Mouse (Mus musculus): ENCODE measurements around the gene Hist1h3c.
A peak's percentile ranks its signal among the peaks of the same experiment; 100 is the strongest.

Gene Hist1h3c

GRCm38 (mm10) chr13:23757211-23757773, 11.9 kb upstream of the Hist1h3c start:
- DNase-seq (ENCODE audit: low spot score), result no peak

DNA sequence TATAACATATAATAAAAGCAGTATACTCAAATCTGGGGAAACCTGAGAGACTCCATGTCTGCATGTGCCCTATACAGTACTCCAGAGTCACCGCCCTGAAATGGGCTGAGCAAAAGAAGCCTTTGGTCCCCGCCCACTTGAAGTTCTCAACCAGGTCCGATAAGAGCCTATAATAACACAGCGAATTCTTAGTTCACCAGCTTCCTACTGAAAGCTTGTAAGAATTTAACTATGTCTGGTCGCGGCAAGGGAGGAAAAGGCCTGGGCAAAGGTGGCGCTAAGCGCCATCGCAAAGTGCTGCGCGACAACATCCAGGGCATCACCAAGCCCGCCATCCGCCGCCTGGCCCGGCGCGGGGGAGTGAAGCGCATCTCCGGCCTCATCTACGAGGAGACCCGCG, 11.4 kb upstream of the Hist1h3c start, which contains the start of gene Hist1h4b:
TSS of gene Hist1h4b (plus strand) at position 224 of the 400 bp plus-strand sequence.
- DNase-seq (ENCODE audit: low spot score), result peak; percentile 98

DNA sequence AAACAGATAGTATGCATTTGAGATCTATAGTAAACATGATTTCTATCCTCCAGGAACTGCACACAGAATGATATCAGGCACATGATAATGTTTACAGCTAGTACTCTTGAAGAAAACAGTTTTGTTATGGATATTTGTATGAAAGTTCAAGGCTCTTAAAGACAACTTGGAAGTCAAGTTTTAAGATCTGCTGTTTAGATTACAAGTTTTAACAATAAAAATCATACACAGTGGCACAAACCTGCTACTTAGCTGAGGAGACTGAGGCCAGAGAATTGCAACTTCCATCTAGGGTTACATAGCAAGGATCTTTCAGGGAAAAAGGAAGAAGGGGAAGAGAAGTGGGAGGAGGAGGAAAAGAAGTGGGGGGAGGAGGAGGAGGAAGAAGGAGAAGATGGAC, 9.6 kb upstream of the Hist1h3c start:
- no peak for DNase-seq (ENCODE audit: low spot score)

DNA sequence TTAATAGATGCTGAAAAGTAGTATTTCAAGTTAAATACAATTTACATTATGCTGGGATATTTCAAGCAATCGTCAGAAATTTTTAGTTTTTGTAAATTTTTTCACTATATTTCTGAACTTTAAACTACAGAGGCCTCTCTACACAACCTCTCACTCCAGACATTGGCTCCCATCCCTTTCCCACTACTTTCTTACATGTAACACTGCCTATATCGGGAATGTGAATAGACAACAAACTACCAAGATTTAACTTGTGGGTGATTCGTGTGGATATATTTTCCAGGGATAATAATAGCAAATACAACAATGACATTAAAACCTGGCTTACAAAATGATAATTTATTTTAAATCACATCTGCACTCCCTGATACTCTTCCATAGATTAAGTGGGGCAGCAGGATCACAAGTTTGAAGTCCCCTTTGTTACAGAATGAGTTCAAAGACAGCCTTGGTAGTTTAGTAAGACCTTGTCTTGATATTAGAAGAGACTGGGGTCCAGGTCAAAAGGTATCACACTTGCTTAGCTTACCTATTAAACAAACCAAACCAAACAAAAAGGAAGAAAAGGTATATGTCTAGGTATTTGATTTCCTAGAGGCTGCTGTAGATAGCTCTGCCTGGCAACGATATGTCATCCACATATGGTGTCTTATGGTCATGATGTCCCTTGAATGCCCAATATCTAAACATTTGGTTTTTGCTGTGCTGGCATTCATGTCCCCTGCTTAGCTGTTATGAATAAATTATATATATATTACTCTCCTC, 8.1 kb upstream of the Hist1h3c start:
- DNase-seq (ENCODE audit: low spot score), result peak; percentile 38

DNA sequence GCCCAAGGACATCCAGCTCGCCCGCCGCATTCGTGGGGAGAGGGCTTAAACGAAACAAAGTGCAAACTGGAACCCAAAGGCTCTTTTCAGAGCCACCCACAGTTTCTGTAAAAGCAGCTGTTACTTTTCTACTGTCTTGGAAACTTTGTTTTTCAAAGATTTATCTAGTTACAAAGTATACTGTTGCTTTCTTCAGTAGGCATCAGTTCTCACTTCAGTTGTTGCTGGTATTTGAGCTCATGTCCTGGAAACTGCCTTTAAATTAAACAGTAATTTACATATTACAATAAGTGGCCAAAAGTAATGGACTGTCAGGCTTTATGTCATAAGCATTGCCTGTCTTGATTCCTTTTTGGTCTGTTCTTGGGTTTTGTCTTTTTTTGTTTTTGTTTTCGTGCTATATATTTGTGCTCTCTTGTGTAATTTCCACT, 7.4 kb upstream of the Hist1h3c start:
- DNase-seq (ENCODE audit: low spot score), result peak; percentile 59

DNA sequence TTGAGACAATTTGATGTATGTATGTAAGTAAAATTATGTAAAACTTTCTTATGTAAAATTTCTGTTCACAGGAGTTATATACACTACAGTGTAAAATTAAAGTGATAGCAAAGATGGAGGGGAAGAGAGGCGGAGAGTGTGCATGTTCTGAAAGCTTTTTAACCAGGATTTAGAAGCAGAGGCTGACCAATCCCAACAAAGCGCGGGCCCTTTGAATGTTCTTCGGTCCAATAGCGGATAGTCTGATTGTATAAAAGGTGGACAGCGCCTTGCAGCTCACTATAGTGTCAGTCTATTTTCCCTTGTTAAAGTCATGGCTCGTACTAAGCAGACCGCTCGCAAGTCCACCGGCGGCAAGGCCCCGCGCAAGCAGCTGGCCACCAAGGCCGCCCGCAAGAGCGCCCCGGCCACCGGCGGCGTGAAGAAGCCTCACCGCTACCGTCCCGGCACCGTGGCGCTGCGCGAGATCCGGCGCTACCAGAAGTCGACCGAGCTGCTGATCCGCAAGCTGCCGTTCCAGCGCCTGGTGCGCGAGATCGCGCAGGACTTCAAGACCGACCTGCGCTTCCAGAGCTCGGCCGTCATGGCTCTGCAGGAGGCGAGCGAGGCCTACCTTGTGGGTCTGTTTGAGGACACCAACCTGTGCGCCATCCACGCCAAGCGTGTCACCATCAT, 6.8 kb upstream of the Hist1h3c start, which contains the start of gene Hist1h3b:
TSS of gene Hist1h3b (plus strand) at position 201 of the 675 bp plus-strand sequence.
- DNase-seq (ENCODE audit: low spot score), result peak; percentile 99

DNA sequence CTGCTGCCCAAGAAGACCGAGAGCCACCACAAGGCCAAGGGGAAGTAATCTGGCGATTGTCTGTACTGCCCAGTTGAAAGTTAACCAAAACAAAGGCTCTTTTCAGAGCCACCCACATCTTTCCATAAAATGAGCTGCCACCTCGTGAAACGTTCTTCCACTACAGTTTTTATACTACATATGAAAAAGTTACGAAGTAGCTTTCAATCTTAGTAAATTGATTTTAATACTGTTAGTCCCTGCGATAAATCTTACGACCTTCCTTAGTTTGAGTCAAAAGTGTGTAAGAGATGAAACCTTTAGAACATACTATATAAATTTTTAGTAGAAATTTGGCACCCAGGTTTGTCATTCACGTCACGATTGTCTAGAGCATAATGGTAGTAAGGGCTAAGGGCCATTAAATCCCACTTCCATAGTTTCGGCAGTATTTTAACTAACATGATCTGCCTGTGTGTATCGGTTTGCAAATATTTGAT, 6.1 kb upstream of the Hist1h3c start:
- peak; percentile 73 for DNase-seq (ENCODE audit: low spot score)

DNA sequence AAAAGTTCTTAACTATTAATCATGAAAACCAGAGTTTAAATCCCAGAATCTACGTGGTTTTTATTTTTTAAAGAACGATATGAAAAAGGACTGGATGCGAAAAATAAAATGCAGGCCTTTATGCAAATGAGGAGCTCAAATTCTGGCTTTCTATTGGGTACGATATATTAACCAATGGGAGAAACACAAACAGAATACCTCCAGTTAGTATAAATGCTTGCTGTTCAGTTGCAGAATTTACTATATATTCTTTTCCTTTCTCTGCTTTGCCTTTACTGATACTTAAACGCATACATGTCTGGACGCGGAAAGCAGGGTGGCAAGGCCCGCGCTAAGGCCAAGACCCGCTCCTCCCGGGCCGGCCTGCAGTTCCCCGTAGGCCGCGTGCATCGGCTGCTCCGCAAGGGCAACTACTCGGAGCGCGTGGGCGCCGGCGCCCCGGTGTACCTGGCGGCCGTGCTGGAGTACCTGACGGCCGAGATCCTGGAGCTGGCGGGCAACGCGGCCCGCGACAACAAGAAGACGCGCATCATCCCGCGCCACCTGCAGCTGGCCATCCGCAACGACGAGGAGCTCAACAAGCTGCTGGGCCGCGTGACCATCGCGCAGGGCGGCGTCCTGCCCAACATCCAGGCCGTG, 5.6 kb upstream of the Hist1h3c start, which contains the start of gene Hist1h2ab:
TSS of gene Hist1h2ab (plus strand) at position 288 of the 639 bp plus-strand sequence.
- peak; percentile 93 for DNase-seq (ENCODE audit: low spot score)

- peak; percentile 35 for DNase-seq (ENCODE audit: low spot score)
Measured at GRCm38 (mm10) chr13:23749563-23750121, 4.2 kb upstream of the Hist1h3c start.

DNA sequence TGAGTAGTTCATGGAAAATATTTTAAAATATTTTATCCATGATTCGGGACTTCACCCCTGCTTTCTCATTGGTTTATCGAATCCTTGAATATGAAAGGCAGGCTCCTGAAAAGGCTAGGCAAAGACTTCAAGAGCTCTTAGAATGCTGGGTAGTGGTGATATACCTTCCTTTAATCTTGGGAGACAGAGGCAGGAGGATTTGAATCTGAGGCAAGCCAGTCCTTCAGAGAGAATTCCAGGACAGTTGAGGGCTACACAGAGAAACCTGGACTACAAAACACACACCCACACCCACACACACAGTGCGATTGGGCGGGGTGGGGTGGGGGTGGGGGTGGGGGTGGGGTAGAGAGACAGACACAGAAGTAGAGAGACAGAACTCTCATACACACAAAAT, 2.5 kb upstream of the Hist1h3c start:
- DNase-seq (ENCODE audit: low spot score), result peak; percentile 69

DNA sequence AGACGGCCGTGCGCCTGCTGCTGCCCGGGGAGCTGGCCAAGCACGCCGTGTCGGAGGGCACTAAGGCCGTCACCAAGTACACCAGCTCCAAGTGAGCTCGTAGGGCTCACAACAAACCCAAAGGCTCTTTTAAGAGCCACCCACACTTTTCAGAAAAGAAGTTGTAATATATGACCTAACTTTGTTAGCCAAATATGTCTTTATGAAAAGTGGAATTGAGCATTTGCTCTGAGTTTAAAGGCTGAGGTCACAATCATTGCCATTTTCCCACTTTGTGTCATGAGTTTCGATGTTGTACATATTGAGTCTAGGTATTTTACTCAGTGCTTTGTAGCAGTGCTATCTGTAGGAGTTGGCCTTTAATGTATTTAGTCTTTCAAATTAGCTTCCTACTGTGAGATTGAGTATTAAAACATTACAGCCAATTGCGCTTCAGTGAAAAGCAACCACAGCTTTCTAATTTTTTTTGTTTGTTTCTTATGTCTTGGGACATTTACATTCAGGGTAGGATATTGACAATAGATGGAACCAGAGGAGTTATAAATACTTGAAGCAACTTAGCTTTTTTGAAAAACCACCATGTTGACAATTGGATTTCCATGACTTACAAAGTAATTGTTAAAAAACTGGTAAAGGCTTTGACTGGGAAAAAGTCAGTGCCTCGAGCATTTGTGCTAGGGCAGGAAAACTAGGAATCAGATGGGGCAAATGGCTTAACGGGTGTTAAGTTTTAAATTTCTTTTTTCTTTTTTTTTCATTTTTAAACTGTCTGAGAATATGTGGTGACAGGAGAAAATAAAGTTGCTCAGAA, 1.9 kb upstream of the Hist1h3c start:
- peak; percentile 76 for DNase-seq (ENCODE audit: low spot score)

DNA sequence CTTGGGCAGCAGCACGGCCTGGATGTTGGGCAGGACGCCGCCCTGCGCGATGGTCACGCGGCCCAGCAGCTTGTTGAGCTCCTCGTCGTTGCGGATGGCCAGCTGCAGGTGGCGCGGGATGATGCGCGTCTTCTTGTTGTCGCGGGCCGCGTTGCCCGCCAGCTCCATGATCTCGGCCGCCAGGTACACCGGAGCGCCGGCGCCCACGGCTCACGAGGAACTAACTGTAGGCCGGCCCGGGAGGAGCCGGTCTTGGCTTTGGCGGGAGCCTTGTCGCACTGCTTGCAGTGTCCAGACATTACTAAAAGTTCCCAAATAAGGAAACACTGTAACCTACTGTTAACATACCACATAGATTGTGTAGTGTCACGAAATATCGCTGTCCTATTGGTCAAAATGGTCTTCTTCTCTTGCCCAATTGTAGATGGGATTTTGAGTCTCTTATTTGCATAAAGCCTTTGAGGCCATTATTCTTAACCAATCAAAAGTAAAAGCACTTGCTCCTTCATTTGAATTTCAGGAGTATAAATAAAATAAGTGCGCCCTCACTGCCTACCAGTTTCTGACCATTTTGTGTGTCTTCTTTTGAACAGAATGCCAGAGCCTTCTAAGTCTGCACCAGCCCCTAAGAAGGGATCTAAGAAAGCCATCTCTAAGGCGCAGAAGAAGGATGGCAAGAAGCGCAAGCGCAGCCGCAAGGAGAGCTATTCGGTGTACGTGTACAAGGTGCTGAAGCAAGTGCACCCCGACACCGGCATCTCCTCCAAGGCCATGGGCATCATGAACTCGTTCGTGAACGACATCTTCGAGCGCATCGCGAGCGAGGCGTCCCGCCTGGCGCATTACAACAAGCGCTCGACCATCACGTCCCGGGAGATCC, 1.0 kb upstream of the Hist1h3c start, which contains the start of gene Hist1h2bb:
TSS of gene Hist1h2bb (plus strand) at position 534 of the 880 bp plus-strand sequence.
- DNase-seq (ENCODE audit: low spot score), result peak; percentile 96

GRCm38 (mm10) chr13:23744421-23745380, 701 bp downstream of the Hist1h3c start:
- peak; percentile 72 for DNase-seq (ENCODE audit: low spot score)

DNA sequence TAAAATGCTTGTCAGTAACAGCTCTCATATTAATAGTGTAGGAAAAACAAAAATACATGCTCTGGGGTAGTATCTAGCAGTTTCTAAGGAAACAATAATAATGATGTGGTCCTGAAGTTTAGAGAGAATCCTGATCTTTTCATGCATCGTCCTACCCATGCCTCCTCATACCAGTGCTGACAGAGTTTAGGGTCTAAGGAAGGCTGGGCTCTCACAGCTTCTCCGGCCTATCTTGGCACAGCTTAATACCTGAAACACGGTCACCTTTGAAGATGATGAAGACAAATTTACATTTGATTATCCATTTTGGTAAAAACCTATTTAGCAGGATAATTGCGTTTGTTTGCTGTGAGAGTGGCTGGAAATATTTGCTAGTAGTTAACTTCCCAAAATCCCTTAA, 1.4 kb downstream of the Hist1h3c start:
- no peak for DNase-seq (ENCODE audit: low spot score)

DNA sequence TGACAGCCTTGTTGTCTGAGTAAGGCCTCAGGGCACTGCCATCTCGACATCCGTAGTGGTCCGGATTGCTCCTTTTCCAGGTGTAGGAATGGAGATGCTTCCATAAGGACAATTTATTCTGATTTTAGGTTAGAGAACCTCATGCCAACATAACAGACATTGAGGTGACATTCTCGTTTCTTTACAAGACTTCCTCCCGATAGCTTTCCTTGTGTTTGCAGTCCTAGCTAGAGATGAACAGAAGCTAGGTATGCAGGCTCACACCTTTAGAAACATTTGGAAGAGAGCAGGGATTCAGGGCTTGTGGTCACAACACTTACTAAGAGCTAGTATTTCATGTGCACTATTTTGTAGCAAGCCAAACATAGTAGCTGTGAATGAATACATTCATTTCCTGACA, 2.2 kb downstream of the Hist1h3c start:
- DNase-seq (ENCODE audit: low spot score), result no peak

DNA sequence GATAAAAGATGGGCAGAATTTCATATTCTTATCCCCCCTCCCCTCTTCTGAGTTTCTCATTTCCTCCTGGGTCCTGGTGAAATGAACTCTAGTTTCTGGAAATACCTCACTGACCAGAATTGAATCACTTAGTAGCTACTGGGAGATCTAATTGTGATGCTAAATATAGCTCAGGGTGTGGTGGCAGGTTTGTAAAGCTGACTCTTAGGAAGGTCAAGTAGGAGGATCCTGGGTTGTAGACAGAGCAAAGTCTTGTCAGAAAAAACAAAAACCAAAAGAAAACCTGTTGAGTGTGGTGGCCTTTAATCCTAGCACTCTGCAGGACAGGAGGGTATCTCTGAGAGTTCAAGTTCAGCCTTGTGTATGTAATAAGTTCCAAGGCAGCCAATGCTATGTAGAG, 3.4 kb downstream of the Hist1h3c start:
- peak; percentile 14 for DNase-seq (ENCODE audit: low spot score)

DNA sequence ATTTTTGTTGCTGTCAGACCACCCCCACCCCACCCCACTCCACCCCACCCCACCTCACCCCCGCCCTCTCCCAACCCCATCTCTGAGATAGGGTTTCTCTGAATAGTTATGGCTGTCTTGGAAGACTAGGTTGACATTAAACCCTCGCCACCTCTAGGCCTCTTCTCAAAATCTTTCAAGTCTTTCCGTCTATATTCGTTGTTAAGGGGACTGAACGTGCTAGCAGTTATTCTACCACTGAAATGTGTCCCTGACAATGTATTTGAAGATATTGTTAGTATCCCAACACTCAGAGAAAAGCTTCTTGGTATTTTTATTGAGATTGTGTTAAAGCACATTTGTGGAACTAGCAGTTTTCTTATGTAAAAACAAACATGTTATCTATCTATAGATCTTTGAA, 4.5 kb downstream of the Hist1h3c start:
- peak; percentile 47 for DNase-seq (ENCODE audit: low spot score)

DNA sequence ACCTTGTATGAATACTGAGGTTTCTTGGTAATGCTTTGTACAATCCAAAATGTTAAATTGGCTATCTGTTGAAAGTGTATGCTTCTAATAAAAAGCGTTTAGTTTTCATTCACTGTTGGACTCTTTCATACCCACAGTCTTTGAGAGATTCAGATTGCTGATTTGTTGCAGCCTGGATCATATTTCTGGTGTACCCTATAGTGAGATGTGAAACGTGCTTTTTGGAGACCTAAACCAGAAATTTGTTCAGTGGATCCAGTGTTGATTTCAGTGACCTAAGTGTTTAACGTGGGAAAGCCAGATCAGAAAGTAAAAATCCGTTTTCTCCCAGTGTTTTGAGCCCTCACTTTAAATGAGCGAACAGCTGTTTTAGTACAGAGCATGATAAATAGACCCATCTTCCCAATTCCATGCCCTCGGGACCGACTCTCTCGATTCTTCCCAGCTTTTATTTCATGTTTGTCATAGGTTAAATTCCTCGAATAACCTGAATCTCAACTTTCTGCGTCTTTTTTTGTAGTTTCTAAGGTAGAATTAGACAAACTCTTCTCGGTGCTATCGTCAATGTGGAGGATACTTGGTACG, 5.1 kb downstream of the Hist1h3c start:
- DNase-seq (ENCODE audit: low spot score), result no peak
